Mouse (Mus musculus) hindlimb bud, embryonic 11.5 days (tissue): ENCODE data around the gene Pdcd1lg2.

Source experiments
- DNase-seq: peaks from one replicate; pipeline ENCODE4 v3.0.0-alpha.2; 2012; ENCODE audit warnings: low read depth, low spot score; ENCODE audit errors: extremely low spot score

The Pdcd1lg2 gene

DNA sequence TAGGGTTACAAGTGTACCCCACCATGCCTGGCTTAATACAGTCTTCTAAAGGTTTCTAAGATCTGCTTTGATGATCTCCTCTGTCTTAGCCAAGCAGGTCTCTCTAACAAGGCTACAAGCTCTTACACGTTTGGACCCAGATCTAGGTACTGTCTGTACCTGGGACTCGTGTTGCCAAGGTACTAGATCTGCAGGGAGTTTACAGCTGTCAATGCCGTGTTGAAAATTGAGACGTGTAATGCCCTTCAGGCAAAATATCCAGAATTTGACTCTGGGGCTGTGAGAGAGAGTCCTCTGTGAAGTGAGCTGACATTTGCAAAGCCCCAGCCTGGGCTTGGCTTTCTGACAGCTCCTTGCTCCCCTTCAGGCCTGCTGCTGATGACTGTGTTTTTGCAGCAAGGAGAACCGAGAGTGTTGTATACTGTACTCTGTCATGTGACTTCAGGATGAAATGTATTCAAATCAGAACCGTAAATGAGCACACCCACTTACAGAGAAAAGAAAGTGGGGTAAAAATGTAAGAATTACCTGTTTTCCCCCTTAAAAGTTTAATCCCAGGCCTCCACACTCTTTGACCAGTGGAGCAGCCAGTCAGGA lies 85.4 kb downstream of the Pdcd1lg2 start:
- no peak for DNase-seq

- no peak for DNase-seq
These were observed 86.3 kb downstream of the Pdcd1lg2 start for GRCm38 (mm10) chr19:29496786-29497557.

GRCm38 (mm10) chr19:29497874-29498273 lies 87.2 kb downstream of the Pdcd1lg2 start:
- no peak for DNase-seq

DNA sequence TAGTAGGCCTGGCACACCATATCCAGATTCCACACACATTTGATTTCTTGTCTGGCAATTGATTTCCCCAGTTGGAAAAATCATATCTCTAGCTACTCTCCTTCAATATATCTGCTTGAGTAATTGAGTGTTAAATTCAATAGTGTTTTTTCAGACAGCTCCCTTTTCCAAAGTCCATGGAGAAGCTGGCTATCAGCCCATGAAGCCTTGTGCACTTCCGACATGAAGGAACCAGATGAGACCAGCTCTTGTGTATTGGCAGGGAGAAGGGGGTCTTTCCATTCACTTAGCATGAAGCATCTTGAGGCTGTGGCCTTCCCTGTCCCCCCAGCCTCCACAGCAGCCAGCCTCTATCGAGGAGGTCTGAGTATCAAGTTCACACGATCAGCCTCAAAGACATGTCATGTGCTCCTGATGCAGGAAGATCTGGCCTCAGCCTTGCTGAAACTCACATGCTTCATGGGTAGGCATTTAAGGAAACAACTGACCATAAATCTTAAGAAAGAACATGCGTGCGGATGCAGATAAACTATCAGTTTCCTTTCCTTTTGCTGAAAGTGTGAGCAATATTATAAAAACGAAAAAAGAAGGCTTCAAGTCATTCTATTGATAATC lies 88.2 kb downstream of the Pdcd1lg2 start:
- DNase-seq: no peak

DNA sequence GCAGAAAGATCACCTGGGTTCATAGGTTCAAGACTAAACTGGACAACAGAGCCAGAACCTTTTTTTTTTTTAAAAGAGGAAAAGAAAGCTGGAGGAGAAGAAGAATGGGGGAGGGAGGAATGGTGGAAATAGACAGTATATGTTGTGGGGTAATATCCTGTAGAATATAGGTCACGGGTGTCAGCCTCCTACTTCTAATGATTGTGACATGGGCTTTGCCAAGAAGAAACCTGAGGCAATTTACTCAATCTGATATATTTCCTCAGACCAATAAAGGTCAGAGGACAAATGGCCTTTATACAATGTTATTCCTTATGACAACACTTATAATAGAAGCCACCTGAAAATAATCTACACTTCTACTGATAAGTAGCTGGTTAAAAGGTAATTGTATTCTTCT lies 89.6 kb downstream of the Pdcd1lg2 start:
- no peak for DNase-seq

DNA sequence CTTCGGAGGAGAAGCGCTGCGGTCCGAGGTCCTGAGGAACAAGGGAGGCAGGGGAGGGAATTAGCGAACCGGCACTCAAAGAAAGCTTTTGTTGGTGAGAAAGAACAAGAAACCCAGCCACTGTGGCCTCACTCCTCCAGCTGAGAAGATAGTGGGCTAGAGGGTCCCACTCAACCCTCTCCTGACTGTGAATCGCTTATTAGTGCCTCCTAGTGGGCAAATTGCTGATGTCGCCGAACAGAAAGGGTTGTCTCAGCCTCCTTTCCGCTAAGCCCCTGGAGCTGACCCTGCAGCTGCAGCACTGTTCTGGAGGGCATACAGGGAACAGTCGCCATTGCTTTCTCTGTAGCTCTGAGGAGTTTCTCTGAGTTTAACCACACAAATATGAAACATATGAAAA lies 90.4 kb downstream of the Pdcd1lg2 start:
- peak; percentile 22 for DNase-seq

- peak; percentile 39 for DNase-seq
These were observed 90.8 kb downstream of the Pdcd1lg2 start for GRCm38 (mm10) chr19:29501507-29501906.

DNA sequence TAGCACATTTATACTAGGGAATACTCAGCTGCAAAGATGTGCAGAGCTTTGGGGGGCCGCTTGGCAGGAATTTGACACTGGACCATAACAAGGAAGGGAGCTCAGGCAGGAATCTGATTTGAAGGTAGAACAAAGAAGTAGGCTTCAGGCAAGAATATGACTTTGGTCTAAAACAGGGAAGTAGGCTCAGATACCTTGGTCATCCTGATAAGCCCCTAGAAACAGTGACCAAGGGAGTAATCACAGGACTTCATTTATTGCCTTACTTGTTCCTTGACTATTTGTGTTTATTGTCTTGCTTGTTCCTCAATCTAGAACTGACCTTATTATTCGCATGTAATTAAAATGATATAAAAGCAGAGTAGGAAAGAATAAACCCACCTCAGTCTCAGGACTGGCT lies 93.4 kb downstream of the Pdcd1lg2 start:
- no peak for DNase-seq

DNA sequence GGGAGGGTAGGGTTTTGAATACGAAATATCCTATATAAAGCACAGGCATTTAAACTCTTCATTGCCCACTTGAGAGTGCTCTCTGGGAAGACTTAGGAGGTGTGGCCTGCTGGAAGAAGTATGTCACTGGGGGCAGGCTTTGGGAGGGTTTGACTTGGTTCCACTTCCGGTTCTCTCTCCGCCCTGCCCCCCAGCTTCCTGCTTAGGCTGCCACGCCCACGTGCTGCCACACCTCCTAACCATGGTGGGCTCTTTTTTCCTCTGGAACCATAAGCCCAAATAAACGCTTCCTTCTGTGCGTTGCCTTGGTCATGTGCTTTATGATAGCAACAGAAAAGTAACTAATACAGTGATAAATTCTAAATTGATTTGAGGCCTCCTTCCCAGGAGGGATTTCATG lies 94.9 kb downstream of the Pdcd1lg2 start:
- no peak for DNase-seq

DNA sequence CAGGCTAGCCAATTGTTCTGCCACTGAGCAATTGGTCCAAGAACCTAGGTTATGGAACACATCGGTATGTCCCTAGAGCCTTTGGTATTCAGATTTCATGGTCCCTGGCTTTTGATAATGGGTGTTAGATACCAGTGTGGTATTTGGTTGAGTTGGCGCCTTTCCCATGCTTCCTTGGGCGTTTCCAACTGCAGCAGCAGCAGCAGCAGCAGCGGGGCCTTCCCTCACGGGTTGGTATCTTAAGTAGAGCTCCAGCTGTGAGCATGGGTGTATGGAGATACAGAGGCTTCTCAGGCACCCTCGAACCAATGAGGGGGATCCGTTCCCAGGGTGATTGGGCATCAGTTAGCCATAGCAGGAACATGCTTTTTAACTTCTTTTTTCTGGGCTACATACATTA lies 97.5 kb downstream of the Pdcd1lg2 start:
- no peak for DNase-seq

- DNase-seq: no peak
These were observed 99.1 kb downstream of the Pdcd1lg2 start for GRCm38 (mm10) chr19:29509857-29510256.

DNA sequence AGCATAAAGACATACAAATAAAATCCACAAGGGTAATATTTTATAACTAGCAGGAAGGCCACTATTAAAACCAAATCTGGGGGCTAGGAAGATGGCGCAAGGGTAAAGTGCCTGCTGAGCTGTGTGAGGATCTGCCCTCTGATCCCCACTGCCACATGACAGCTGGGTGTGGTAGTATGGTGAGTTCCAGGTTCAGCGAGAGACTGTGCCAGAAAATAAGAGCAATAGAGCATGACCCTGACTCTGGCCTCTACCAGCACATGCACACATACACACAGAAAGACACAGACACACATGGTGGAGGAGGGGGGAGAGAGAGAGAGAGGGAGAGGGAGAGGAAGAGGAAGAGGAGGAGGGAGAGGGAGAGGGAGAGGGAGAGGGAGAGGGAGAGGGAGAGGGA lies 101.1 kb downstream of the Pdcd1lg2 start:
- no peak for DNase-seq

GRCm38 (mm10) chr19:29513111-29513766 lies 102.5 kb downstream of the Pdcd1lg2 start:
- DNase-seq: no peak

GRCm38 (mm10) chr19:29514130-29514529 lies 103.4 kb downstream of the Pdcd1lg2 start:
- DNase-seq: no peak

GRCm38 (mm10) chr19:29515386-29515785 lies 104.7 kb downstream of the Pdcd1lg2 start:
- DNase-seq: no peak

DNA sequence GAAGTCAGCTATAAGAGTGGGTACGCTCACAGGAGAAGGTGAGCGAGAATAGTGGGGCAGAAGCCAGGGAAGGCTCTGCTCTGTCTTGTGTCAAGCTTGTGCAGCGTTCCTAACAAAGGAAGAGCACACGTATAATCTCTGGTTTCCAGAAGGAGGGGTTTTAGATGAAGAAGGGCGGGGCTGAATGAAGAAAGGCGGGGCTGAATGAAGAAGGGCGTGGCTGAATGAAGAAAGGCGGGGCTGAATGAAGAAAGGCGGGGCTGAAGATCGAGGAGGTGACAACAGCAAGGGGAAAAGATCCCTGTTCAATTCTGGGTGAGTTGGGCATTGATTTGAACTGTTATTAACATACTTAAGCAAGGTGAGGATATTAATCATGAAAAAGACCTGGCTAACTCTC lies 105.3 kb downstream of the Pdcd1lg2 start:
- DNase-seq: no peak

GRCm38 (mm10) chr19:29518409-29518808 lies 107.7 kb downstream of the Pdcd1lg2 start:
- DNase-seq: no peak

- no peak for DNase-seq
These were observed 108.2 kb downstream of the Pdcd1lg2 start for GRCm38 (mm10) chr19:29518922-29519321.
